ENCODE assay signal across 16 mouse cellular contexts in the genomic region with DNA sequence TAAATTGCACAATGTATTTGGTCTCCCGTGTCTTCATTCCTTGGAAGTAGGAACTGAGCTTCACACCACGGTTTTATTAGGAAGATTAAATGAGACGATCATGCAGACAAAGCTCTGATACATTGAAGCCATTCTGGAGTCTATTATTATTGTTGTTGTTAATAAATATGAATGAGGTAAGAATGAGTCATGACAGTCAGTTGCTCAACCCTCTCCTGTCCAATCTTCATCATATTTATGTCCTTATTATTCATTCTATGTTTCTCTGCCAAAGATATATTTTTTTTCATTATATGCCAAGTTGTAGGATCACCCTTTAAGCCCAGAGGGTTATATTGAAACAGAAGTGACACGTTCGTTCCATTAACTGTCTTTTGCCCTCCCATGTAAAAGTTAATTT. TPM values are rescaled to one million over a fixed set of nuclear protein-coding genes. Genes with fewer than 3 reads are reported as not detected.
DNase-seq lines count a peak whose midpoint lies in the region.
"Had no signal": no experiment of that assay in that cellular context is flagged by ENCODE, and none has a peak within 500 bp of the region (broad histone marks: within the 10 kb centered on the region; RNA-seq: fewer than 3 reads in every experiment).

No protein-coding gene starts in this region.

- DNase-seq in 3T3-L1 (ENCODE audit: low read depth, low spot score), result peak; percentile 42
- peak; percentile 64 for DNase-seq in NIH3T3 (ENCODE audit: low read depth)
- peak; percentile 5 for DNase-seq in fat pad, adult 2 months (ENCODE audit: extremely low read depth, low read depth, low spot score)
- no peak for DNase-seq in embryo, embryonic 10 days (ENCODE audit: low spot score)
- no peak for DNase-seq in gastrocnemius, postnatal 10 days
- no peak for DNase-seq in lung, postnatal 25 days (ENCODE audit: low spot score)
- DNase-seq: adrenal gland, adult 8-10 months; adrenal gland, postnatal 14 days; adrenal gland, postnatal 36 days; cerebellum, adult 11-12 months; cerebellum, adult 2 months; cerebellum, adult 9-10 months; cerebellum, postnatal 10 days; cerebellum, postnatal 25 days; embryo, embryonic 11 days had no signal

RNA-seq across cellular contexts. Expression of gene Pappa, which starts 36.4 kb away (rescaled TPM):
- 1 to 10 TPM; 1.9 to 2.2 TPM for total RNA-seq in gastrocnemius, postnatal 10 days (2021)
- total RNA-seq: CH12.LX had no signal

Comparison
In these comparisons a context has a peak if more than half of its experiments do, and no peak if none do; other contexts are left out.
1. DNase-seq: peak in 3T3-L1 (single experiment), NIH3T3 (single experiment) and fat pad, adult 2 months (single experiment); none in embryo, embryonic 10 days (single experiment), gastrocnemius, postnatal 10 days (single experiment) and lung, postnatal 25 days (single experiment).